Mouse (Mus musculus) erythroblast, embryonic 14.5 days (primary cell): ENCODE measurements around the gene Cnnm1.
"Not testable (repeated sequence)": the region's sequence is repeated elsewhere in the genome, so short reads cannot be mapped to it uniquely, and the experiment has no call there.

Experiments
- GATA1 ChIP-seq: IDR thresholded peaks from 2 replicates; pipeline ENCODE4 v1.6.1; 2012; ENCODE audit warnings: low read length, inconsistent platforms, mixed read lengths
- TAL1 ChIP-seq: IDR thresholded peaks from 3 replicates; pipeline ENCODE4 v1.6.1; 2012; ENCODE audit warnings: low read length, inconsistent platforms, mixed read lengths

GRCm38 (mm10) chr19:43493316-43493715, 53.1 kb downstream of the Cnnm1 start:
- not testable (repeated sequence) for TF ChIP-seq GATA1, TAL1
